Mouse (Mus musculus) MEL (cell line): ENCODE measurements around the gene Gm13420. TPM values are rescaled to one million over a fixed set of nuclear protein-coding genes. Genes with fewer than 3 reads are reported as not detected.

Experiments used
- DNase-seq: peaks from one replicate; pipeline ENCODE4 v3.0.0; 2011; ENCODE audit warnings: low read depth, low spot score
- H3K27ac ChIP-seq: 2 replicates; pipeline ENCODE4 v1.5.1; 2012; ENCODE audit warnings: low read depth, mild to moderate bottlenecking, control low read depth, low read length, moderate library complexity; ENCODE audit not compliant: control insufficient read depth
- H3K27me3 ChIP-seq, 2 experiments: fragments of 150-350 bp in 1 of 2; sonication (generic) in 1 of 2; 2 replicates each; pipeline ENCODE4 v1.6.1; 2012; ENCODE audit warnings: low read length in 2 of 2, mild to moderate bottlenecking in 2 of 2, improper control_type of control experiment in 1 of 2, moderate library complexity in 1 of 2; ENCODE audit not compliant: insufficient read depth in 2 of 2, control insufficient read depth in 1 of 2
- H3K36me3 ChIP-seq, 2 experiments: 2 replicates each; pipeline ENCODE4 v1.6.1; 2012 to 2014; ENCODE audit warnings: low read length in 2 of 2, improper control_type of control experiment in 1 of 2, inconsistent platforms in 1 of 2, mild to moderate bottlenecking in 1 of 2; ENCODE audit not compliant: insufficient read depth in 2 of 2, control insufficient read depth in 1 of 2
- H3K4me1 ChIP-seq, 2 experiments: fragments of 150-350 bp in 1 of 2; sonication (generic) in 1 of 2; 2 replicates each; pipeline ENCODE4 v1.6.1; 2012; ENCODE audit warnings: low read length in 2 of 2, improper control_type of control experiment in 1 of 2, mild to moderate bottlenecking in 1 of 2; ENCODE audit not compliant: insufficient read depth in 2 of 2, control insufficient read depth in 1 of 2
- H3K4me3 ChIP-seq, 2 experiments: fragments of 150-350 bp in 1 of 2; sonication (generic) in 1 of 2; 2 replicates each; pipeline ENCODE4 v1.5.1; 2012; ENCODE audit warnings: low read depth in 2 of 2, low read length in 2 of 2, mild to moderate bottlenecking in 2 of 2, moderate library complexity in 2 of 2, control low read depth in 1 of 2, improper control_type of control experiment in 1 of 2; ENCODE audit not compliant: control insufficient read depth in 1 of 2, insufficient read depth in 1 of 2
- H3K79me2 ChIP-seq: 2 replicates; pipeline ENCODE4 v1.6.1; 2012; ENCODE audit warnings: mild to moderate bottlenecking, low read length, moderate library complexity; ENCODE audit not compliant: control insufficient read depth, poor library complexity, insufficient read depth
- H3K9ac ChIP-seq: 2 replicates; pipeline ENCODE4 v1.6.1; 2012; ENCODE audit warnings: low read depth, mild to moderate bottlenecking, control low read depth, low read length, moderate library complexity; ENCODE audit not compliant: control insufficient read depth, poor library complexity, severe bottlenecking
- H3K9me3 ChIP-seq: fragments of 150-350 bp; sonication (generic); replicated peaks from 2 replicates; pipeline ENCODE4 v1.6.1; 2012; ENCODE audit warnings: mild to moderate bottlenecking, low read length, improper control_type of control experiment, moderate library complexity; ENCODE audit not compliant: insufficient read depth
- CHD1 ChIP-seq: IDR thresholded peaks from 2 replicates; pipeline ENCODE4 v1.6.1; 2012; ENCODE audit warnings: low read depth, mild to moderate bottlenecking, inconsistent platforms, low read length, improper control_type of control experiment
- CHD2 ChIP-seq: IDR thresholded peaks from 2 replicates; pipeline ENCODE4 v1.6.1; 2011; ENCODE audit warnings: low read length, improper control_type of control experiment
- CTCF ChIP-seq, 3 experiments: IDR thresholded peaks in 2 of 3; conservative IDR thresholded peaks in 1 of 3; 2 replicates each; pipeline ENCODE4 v1.5.1; 2011 to 2012; ENCODE audit warnings: low read length in 3 of 3, low read depth in 2 of 3, mild to moderate bottlenecking in 2 of 3, improper control_type of control experiment in 1 of 3, inconsistent platforms in 1 of 3, mixed read lengths in 1 of 3, moderate library complexity in 1 of 3; ENCODE audit not compliant: control insufficient read depth in 1 of 3, insufficient read depth in 1 of 3, poor library complexity in 1 of 3, severe bottlenecking in 1 of 3
- ELF1 ChIP-seq: IDR thresholded peaks from 2 replicates; pipeline ENCODE4 v1.6.1; 2014; ENCODE audit warnings: low read depth, mild to moderate bottlenecking, inconsistent platforms, low read length, improper control_type of control experiment, moderate library complexity
- EP300 ChIP-seq, 2 experiments: IDR thresholded peaks; 2 replicates each; pipeline ENCODE4 v1.6.1; 2011; ENCODE audit warnings: improper control_type of control experiment in 2 of 2, low read length in 2 of 2, low read depth in 1 of 2, mild to moderate bottlenecking in 1 of 2
- ETS1 ChIP-seq: IDR thresholded peaks from 2 replicates; pipeline ENCODE4 v1.6.1; 2012; ENCODE audit warnings: low read depth, mild to moderate bottlenecking, inconsistent platforms, low read length, improper control_type of control experiment, moderate library complexity
- GABPA ChIP-seq: IDR thresholded peaks from 2 replicates; pipeline ENCODE4 v1.6.1; 2012; ENCODE audit warnings: low read depth, mild to moderate bottlenecking, inconsistent platforms, low read length, improper control_type of control experiment, moderate library complexity
- GATA1 ChIP-seq: IDR thresholded peaks from 2 replicates; pipeline ENCODE4 v1.6.1; 2011; ENCODE audit warnings: low read depth, low read length, improper control_type of control experiment
- JUND ChIP-seq: IDR thresholded peaks from 2 replicates; pipeline ENCODE4 v1.6.1; 2011; ENCODE audit warnings: low read depth, mild to moderate bottlenecking, improper control_type of control experiment, low read length
- KAT2A ChIP-seq: conservative IDR thresholded peaks from 2 replicates; pipeline ENCODE4 v1.6.1; 2012; ENCODE audit warnings: low read depth, low read length, improper control_type of control experiment, inconsistent platforms
- MAZ ChIP-seq: IDR thresholded peaks from 2 replicates; pipeline ENCODE4 v1.6.1; 2012; ENCODE audit warnings: low read depth, mild to moderate bottlenecking, inconsistent platforms, low read length, improper control_type of control experiment
- MXI1 ChIP-seq: IDR thresholded peaks from 2 replicates; pipeline ENCODE4 v1.6.1; 2011; ENCODE audit warnings: mild to moderate bottlenecking, low read depth, low read length, improper control_type of control experiment
- MYB ChIP-seq: IDR thresholded peaks from 2 replicates; pipeline ENCODE4 v1.6.1; 2011; ENCODE audit warnings: mild to moderate bottlenecking, low read depth, low read length, improper control_type of control experiment
- NELFE ChIP-seq: IDR thresholded peaks from 2 replicates; pipeline ENCODE4 v1.6.1; 2011; ENCODE audit warnings: low read depth, low read length, improper control_type of control experiment
- NRF1 ChIP-seq: IDR thresholded peaks from 2 replicates; pipeline ENCODE4 v1.6.1; 2014; ENCODE audit warnings: low read depth, mild to moderate bottlenecking, inconsistent platforms, low read length, improper control_type of control experiment, moderate library complexity; ENCODE audit not compliant: poor library complexity, insufficient read depth, severe bottlenecking
- RCOR1 ChIP-seq: IDR thresholded peaks from 2 replicates; pipeline ENCODE4 v1.6.1; 2012; ENCODE audit warnings: low read depth, mild to moderate bottlenecking, inconsistent platforms, low read length, improper control_type of control experiment
- SIN3A ChIP-seq: IDR thresholded peaks from 2 replicates; pipeline ENCODE4 v1.6.1; 2012; ENCODE audit warnings: low read length, improper control_type of control experiment, inconsistent platforms
- TAL1 ChIP-seq: IDR thresholded peaks from 2 replicates; pipeline ENCODE4 v1.6.1; 2012; ENCODE audit warnings: mild to moderate bottlenecking, inconsistent platforms, low read length, moderate library complexity, mixed read lengths
- TBP ChIP-seq: IDR thresholded peaks from 2 replicates; pipeline ENCODE4 v1.8.0; 2011; ENCODE audit warnings: low read depth, low read length, improper control_type of control experiment
- TCF12 ChIP-seq: IDR thresholded peaks from 2 replicates; pipeline ENCODE4 v1.6.1; 2014; ENCODE audit warnings: low read depth, mild to moderate bottlenecking, inconsistent platforms, low read length, improper control_type of control experiment, moderate library complexity
- UBTF ChIP-seq: IDR thresholded peaks from 2 replicates; pipeline ENCODE4 v1.6.1; 2012; ENCODE audit warnings: low read depth, mild to moderate bottlenecking, inconsistent platforms, low read length, improper control_type of control experiment, moderate library complexity, borderline replicate concordance; ENCODE audit not compliant: insufficient read depth
- USF1 ChIP-seq: IDR thresholded peaks from 2 replicates; pipeline ENCODE4 v1.6.1; 2014; ENCODE audit warnings: low read depth, mild to moderate bottlenecking, inconsistent platforms, low read length, improper control_type of control experiment, moderate library complexity
- USF2 ChIP-seq, 2 experiments: IDR thresholded peaks; 2 replicates each; pipeline ENCODE4 v1.6.1; 2011 to 2012; ENCODE audit warnings: improper control_type of control experiment in 2 of 2, low read length in 2 of 2, borderline replicate concordance in 1 of 2, inconsistent platforms in 1 of 2, low read depth in 1 of 2, mild to moderate bottlenecking in 1 of 2; ENCODE audit not compliant: insufficient read depth in 1 of 2
- ZC3H11A ChIP-seq: IDR thresholded peaks from 2 replicates; pipeline ENCODE4 v1.6.1; 2012; ENCODE audit warnings: low read depth, mild to moderate bottlenecking, inconsistent platforms, low read length, improper control_type of control experiment
- ZKSCAN1 ChIP-seq: IDR thresholded peaks from 2 replicates; pipeline ENCODE4 v1.6.1; 2012; ENCODE audit warnings: low read depth, mild to moderate bottlenecking, inconsistent platforms, low read length, improper control_type of control experiment, moderate library complexity
- ZMIZ1 ChIP-seq: IDR thresholded peaks from 2 replicates; pipeline ENCODE4 v1.6.1; 2012; ENCODE audit warnings: low read depth, mild to moderate bottlenecking, inconsistent platforms, low read length, improper control_type of control experiment, moderate library complexity
- polyA plus RNA-seq, 2 experiments: library from polyadenylated mRNA; stranded (reverse) in 1 of 2; unstranded in 1 of 2; fragments of >175 nt in 1 of 2; fragments of >200 nt in 1 of 2; gene quantifications; 2 replicates each; pipeline versions ENCODE4 v1.2.1 to v1.2.4; 2012; ENCODE audit warnings: low replicate concordance in 2 of 2, low read depth in 1 of 2; ENCODE audit not compliant: insufficient read length in 2 of 2, insufficient read depth in 1 of 2, missing spikeins in 1 of 2
- total RNA-seq: library from RNA; depleted of rRNA; stranded (reverse); fragments of 300-350 nt; gene quantifications from 2 replicates; pipeline ENCODE4 v1.2.3, GENCODE M21; 2012

Gene Gm13420
- total and polyA plus RNA-seq, 3 experiments = 0.07 TPM; not detected in 2

DNA sequence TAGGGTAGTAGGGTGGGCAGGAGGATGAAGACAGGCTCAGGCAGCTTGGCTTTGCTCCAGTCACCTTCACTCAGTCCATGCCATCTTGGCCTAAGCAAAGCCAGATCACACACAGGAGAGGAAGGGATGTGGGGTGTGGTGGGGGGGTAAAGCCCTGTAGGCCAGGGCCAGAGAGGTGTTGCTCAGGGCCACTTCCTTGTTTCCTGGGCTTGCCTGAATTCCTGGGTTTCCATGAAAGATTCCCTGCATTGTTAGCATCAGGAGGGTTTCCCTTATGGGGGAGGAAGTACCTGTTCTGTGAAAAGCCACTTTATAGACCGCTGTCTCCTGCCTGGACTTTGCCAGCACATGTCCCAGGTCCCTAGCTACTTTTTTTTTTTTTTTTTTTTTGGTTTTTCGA, 38.0 kb downstream of the Gm13420 start:
- no peaks in the 10 kb centered on the region for H3K79me2 ChIP-seq
- DNase-seq = no peak
- TF ChIP-seq ZMIZ1 (no peak), MXI1 (no peak), MAZ (no peak), ZC3H11A (no peak), TBP (no peak), EP300 (IDR thresholded peaks at IDR 0.05; ENCODE audit: low read depth in 1 of 2, low read length in 2 of 2) (no peak), RCOR1 (no peak), JUND (no peak), CTCF (IDR thresholded peaks at IDR 0.05 in 2 of 3, conservative IDR thresholded peaks at IDR 0.05 in 1 of 3; ENCODE audit: control insufficient read depth in 1 of 3, insufficient read depth in 1 of 3, low read depth in 2 of 3, low read length in 3 of 3, poor library complexity in 1 of 3, severe bottlenecking in 1 of 3) (no peak), UBTF (no peak), USF1 (no peak), CHD1 (no peak)
- peaks cover 5% of the 10 kb centered on the region in 2 experiments for H3K36me3 ChIP-seq
- H3K4me3 ChIP-seq = no peak overlapping the region
- H3K9me3 ChIP-seq = no peaks in the 10 kb centered on the region
- H3K27ac ChIP-seq = no peak overlapping the region
- no peaks in the 10 kb centered on the region for H3K27me3 ChIP-seq
- H3K9ac ChIP-seq = no peak overlapping the region
- H3K4me1 ChIP-seq = peaks cover 2 to 4% of the 10 kb centered on the region in 2 experiments; a peak in 3 of 4 replicates

DNA sequence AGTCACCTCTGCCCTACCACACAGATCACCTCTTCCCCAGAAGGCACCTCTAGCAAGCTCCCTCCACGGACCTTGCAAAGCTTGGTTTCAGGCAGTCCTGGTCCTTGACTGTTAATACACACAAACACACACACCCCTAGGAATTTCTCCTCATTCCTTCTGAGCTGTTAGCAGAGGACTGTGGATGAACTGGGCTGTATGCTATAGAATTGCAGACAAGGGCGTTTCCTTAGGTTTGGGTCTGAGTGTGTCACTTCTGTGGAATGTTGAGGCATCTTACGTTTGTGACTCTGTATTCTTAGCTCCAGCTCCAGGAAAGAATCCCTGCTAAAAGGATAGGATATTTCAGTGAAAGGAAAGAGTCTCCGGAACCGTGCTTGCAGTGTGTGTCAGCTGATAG, 39.6 kb downstream of the Gm13420 start:
- TF ChIP-seq SIN3A (no peak), CTCF (IDR thresholded peaks at IDR 0.05 in 2 of 3, conservative IDR thresholded peaks at IDR 0.05 in 1 of 3; ENCODE audit: control insufficient read depth in 1 of 3, insufficient read depth in 1 of 3, low read depth in 2 of 3, low read length in 3 of 3, poor library complexity in 1 of 3, severe bottlenecking in 1 of 3) (no peak), CHD2 (no peak), USF1 (no peak), MYB (no peak)
- Histone ChIP-seq H3K36me3 (peaks cover 0 to 5% of the 10 kb centered on the region in 2 experiments; a peak in 2 of 4 replicates), H3K27me3 (no peaks in the 10 kb centered on the region), H3K9me3 (no peaks in the 10 kb centered on the region), H3K9ac (no peak overlapping the region), H3K4me1 (no peaks in the 10 kb centered on the region), H3K79me2 (no peaks in the 10 kb centered on the region), H3K4me3 (no peak overlapping the region), H3K27ac (no peak overlapping the region)
- no peak for DNase-seq

DNA sequence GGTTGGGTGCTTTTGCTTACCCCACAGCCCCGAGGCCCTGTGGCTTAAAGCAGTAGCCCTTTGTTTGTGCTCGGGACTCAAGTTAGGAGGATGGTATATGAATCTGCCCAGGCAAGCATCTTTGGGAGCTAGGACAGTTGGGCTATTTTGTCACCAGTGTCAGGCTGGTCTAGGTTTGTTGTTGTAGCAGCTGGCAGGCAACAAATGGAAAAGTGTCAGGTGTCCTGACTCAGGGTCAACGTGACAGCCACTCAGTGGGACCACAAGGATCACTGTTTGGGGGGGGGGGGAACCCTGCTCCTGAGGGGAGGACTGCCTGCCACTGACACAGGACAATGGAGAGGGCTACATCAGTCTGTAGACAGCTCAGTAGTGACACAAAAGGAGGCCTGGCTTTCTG, 40.4 kb downstream of the Gm13420 start:
- no peak overlapping the region for H3K9ac ChIP-seq
- H3K4me1 ChIP-seq = no peaks in the 10 kb centered on the region
- H3K27ac ChIP-seq = no peak overlapping the region
- TF ChIP-seq NELFE (no peak), ETS1 (no peak), ZC3H11A (no peak), GABPA (no peak), UBTF (no peak), KAT2A (no peak), MYB (no peak), GATA1 (no peak), NRF1 (no peak), ELF1 (no peak), EP300 (IDR thresholded peaks at IDR 0.05; ENCODE audit: low read depth in 1 of 2, low read length in 2 of 2) (no peak), TAL1 (no peak), USF1 (no peak), USF2 (IDR thresholded peaks at IDR 0.05; ENCODE audit: borderline replicate concordance in 1 of 2, insufficient read depth in 1 of 2, low read depth in 1 of 2, low read length in 2 of 2) (no peak), ZKSCAN1 (no peak), TCF12 (no peak)

More for the DNA sequence above, 40.4 kb downstream of the Gm13420 start:
- Histone ChIP-seq H3K79me2 (no peaks in the 10 kb centered on the region), H3K4me3 (no peak overlapping the region), H3K36me3 (peaks cover 0 to 5% of the 10 kb centered on the region in 2 experiments; a peak in 2 of 4 replicates), H3K27me3 (no peaks in the 10 kb centered on the region), H3K9me3 (no peaks in the 10 kb centered on the region)
- no peak for DNase-seq
